Mouse (Mus musculus) adrenal gland, postnatal 10 days (tissue): ENCODE data around the gene Ptprcap. TPM values are rescaled to one million over a fixed set of nuclear protein-coding genes. Genes with fewer than 3 reads are reported as not detected.
"Not testable (repeated sequence)": the region's sequence is repeated elsewhere in the genome, so short reads cannot be mapped to it uniquely, and the experiment has no call there.

Experiments used
- DNase-seq: peaks from one replicate; pipeline ENCODE4 v3.0.0; 2021; ENCODE audit warnings: mixed read lengths
- total RNA-seq, 2 experiments: library from RNA; stranded (reverse); gene quantifications; 2 replicates each; pipeline ENCODE4 v1.2.3; 2021

The Ptprcap gene
- total RNA-seq, 2 experiments from 2014 or later: 11.5 to 14.0 TPM

DNA sequence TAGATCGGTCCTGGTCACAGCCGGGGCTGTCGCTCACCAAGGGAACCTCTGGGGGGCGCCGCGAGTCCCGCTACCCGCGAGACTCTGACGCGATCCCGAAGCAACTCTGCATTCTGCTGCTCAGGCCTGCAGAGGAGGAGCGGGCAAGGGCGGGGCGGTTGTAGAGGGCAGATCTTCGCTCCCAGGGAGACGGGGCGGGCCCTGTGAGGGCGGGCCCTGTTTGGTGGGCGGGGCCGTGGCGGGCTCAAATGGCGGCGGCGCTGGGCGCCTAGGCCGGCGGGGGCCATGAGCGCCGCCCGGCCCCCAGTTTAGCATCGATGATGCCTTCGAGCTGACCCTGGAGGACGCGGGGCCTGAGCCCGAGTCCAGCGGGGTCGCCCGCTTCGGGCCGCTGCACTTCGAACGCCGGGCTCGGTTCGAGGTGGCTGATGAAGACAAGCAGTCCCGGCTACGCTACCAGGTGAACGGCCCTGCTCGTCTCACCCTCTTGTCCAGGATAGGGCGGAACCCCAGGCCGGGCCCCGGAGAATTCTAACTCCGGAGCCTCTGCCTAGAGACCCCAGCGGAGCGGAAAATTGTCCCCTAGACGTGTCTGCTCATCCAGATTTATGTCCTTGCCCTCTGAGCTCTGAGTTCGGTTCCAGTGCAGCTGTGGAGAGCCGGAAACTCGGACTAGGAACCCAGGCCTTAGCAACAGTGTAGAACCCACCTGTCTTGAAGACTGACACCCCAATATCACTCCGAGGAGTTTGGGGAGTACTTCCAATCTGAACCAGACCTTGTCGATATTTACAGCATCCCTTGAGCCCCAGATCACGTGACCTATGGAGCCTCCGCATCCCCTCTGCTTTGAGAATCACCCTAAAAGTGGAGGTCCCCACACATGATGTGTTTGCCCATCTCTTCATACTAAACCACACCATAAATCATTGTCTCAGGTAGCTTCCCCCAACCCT, 27.4 kb upstream of the Ptprcap start, which contains the start of gene Aip:
Aip (minus strand) TSS at position 118 of the 956 bp plus-strand sequence.
- DNase-seq: peak; percentile 99

DNA sequence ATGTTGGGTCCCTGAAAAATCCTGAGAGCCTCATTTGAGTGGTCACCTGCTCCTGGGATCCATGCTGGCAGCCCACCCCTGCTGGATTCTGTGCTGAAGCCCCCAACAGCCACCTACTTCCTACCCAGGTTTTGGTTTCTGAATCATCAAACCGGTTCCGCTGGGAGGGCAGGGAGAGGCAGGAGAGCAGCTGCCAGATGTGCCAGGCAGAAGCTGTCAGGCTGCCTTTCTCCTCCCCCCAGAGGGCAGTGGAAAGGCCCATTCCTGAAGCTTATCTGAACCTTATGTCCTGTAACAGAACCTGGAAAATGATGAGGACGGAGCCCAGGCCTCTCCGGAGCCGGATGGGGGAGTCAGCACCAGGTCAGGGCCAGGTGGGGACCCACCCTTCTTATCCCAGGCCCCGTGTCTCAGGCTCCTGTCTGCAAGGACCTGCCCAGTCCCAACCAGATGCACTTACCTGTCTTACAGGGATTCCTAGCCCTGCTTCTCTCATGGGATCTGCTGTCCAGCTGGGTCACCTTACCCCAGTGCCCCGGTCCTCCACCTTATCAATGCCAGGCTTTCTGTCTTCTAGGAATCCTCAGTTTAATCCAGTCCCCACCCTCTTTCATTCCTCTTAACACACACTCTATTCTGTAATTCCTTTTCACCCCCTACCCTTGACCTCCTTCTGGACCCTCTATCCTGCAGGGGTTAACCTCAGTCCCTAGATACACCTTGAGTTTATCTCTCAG, 26.5 kb upstream of the Ptprcap start:
- DNase-seq: no peak

DNA sequence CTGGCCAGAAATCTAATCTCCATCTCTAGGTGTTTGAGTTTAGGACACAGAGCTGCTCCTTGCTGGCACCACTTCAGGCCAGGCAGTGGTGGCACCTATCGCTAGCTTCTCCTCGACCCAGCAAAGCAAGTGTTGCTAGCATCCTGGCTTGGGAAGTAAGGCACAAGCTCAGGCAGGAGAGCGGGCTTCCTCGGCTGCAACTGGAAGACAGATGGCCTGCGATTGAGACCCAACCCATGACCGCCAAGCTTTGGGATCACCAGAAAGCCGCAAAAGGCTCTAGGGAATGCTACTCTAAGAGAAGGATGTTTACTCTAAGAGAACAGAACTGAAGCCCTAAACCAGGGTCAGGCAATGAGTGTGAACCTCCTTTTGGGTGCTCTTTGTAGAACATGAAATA, 23.9 kb upstream of the Ptprcap start:
- no peak for DNase-seq

DNA sequence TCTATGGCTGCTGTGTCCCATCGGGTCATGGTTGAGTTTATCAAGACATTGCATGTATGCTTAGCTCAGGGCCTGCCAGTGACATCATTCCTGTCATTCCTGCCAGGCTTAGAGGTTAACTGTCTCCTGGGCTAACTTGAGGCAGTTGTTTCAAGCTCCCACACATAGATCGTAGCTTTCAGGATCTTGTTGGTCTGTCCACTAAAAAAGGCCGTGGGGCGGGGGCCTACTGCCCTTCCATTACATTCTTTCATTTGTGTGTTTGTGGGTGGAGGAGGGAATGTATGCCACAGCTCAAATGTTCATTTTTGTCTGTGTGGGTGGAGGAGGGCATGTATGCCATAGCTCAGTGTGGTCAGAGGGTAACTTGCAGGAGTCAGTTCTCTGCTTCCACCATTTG, 23.3 kb upstream of the Ptprcap start:
- no peak for DNase-seq

DNA sequence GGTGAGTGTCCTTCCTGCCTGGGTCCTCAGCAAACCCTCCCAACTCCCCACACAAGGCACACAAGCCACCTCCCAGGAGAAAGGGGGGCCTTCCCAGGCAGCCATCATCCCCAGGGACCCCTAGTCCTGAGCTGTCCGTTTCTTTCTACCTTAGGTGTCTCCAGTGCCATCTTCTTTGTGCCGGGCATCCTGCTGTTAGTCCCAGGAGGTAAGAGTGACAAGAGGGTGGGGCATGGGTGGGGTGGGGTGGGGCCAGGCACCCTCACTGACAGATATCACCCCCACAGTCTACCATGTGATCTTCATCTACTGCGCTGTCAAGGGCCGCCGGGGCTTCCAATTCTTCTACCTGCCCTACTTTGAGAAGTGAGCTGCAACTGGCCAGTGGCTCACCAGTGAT, 22.3 kb upstream of the Ptprcap start:
- DNase-seq: no peak

DNA sequence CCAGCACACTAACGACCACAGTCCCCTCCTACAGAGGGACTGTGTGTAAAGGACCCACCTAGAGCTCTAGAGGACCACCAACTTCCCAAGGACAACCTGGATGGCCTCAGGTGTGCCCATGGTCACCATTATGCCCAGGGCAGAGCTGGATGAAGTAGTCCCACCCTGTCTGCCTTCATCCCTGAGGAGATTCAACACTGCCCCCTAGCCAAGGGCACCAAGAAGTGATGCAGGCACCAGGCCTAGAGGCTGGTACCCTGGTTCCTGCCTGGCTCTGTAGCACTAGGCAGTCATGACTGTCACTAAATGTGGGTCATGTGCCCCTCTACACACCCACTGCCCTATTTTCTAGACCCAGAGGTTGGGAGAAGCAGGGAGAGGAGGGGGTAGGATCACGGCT, 21.6 kb upstream of the Ptprcap start:
- DNase-seq: no peak

DNA sequence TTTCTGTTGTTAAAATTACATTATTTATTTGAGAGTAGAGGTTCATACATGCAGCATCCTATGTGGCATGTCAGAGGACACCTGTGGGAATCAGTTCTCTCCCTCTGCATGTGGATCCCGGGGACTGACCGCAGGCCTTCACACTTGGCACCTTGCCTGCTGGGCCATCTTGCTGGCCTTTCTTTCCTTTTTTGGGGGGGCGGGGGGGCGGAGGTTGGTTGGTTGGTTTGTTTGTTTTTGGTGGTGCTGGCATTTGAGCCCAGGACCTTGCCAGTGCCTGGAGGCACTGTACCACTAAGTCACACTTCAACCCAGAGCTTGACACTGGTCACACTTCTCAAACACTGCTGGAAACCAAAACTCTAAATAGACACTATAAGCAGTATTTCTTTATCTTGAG, 19.1 kb upstream of the Ptprcap start:
- DNase-seq: no peak

DNA sequence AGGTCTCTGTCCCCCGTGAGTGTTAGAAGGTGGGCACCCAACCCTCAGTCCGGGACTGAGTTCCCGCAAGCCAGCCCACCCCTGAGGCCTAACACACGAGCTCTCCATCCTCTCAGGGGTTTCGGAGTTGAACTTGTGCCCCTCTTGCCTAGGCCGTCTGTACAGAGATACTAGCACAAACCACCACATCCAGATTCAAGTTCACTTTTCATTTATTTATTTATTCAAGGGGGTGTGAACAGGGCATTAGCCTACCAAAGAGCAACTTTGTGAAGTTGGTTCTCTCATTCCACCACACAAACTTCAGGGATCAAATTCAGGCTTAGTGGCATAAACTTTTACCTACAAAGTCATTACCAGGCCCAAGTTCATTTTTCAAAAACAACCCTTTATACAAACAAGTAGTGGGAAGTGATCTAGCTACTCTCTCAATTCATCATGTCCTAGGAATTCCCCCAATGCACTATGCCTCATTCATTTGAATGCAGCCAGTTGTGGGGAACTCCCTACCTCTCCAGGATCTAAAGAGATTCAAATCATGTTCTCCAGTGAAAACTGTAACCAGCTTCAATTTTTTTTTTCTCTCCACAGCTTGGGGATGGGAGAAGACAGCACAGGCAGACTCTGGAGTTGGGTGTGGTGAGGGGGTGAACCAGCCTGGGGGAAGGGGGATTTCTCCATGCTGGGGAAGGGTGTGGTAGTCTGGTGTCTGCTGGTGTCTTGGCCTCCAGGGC, 18.0 kb upstream of the Ptprcap start:
- DNase-seq: not testable (repeated sequence)

DNA sequence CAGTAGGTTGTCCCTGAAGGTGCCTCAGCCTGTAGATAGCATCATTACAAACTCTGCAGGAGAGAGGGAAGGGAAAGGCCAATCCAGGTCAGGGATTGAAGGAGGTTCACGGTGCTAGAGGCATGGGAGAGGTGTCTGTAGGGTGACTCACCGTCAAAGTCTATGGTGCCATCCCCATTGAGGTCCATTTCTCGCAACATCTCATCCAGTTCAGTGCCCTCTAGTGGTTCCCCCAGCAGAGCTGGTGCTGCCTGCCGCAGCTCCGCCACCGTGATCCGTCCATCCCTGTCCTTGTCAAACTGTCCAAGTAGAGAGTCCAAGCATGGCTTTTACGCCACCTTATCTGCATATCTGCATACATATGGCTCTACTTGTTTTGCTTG, 17.4 kb upstream of the Ptprcap start:
- not testable (repeated sequence) for DNase-seq

DNA sequence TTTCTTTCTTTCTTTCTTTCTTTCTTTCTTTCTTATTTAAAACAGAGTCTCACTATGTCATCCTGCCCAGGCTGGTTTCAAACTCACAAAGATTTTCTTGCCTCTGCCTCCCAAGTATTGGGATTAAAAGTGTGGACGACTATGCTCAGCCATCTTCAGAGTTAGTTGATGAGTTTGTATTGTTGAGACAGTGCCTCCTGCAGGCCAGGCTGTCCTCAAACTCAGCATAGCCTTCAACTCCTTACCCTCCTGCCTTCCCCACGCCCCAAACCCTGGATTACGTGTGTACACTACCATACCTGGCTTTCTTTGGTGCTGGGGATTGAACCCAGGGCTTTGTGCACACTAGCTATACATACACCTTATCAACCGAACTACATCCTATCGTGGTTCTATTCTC, 16.9 kb upstream of the Ptprcap start:
- DNase-seq: no peak

DNA sequence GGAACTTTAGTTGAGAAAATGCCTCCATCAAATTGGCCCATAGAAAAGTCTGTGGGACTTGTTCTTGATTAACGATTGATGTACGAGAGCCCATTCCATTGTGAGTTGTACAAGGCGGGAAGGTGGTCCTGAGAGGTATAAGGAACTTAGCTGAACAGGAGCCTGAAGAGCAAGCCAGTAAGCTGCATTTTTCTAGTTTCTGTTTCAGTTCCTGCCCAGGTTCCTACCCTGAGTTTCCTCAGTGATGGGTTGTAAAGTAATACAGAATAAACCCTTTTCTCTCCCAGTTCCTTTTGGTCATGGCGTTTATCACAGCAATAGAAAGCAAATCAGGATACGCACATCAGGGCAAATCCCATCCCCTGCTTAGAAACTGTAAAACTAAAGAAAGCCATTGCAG, 15.5 kb upstream of the Ptprcap start:
- no peak for DNase-seq

DNA sequence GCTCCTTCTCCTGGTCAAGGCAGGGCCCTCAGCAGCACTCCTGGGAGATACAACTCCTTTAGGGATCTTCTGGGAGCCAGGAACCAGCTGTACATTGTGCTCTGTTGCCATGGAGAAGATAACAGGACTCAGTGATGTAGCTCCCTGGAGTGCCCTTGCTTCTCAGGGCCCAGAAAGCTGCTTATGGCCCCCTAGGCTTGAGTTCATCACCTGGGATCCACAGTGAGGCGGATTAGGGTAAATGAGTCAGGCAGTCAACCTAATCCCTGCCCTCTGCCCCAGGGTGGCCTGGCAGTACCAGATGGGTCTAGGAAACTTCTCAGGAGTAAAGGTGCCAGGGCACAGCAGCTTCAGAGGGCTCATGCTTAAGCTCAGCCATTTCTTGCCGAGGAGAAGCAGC, 14.0 kb upstream of the Ptprcap start, which contains the start of gene Gpr152:
Gpr152 (plus strand) TSS at position 342 of the 400 bp plus-strand sequence.
- no peak for DNase-seq

DNA sequence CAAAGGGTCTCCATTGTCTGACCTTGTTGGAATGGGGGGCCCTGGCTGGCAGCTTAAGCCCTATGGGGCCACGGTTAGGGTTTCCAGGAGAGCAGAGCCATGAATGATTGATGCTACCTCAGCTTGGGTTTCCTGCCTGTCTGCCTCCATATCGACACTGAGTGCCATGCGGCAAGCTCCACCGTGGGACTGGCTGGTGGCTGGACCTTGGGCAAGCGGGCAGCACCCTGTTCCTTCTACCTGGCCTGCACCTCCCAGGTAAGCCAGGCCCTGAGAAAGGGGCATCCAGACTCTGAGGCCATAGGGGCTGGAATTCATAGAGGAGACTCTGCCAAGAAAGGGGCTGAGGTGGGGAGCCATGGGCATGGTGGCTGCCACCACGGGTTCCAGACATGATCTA, 13.3 kb upstream of the Ptprcap start:
- no peak for DNase-seq

DNA sequence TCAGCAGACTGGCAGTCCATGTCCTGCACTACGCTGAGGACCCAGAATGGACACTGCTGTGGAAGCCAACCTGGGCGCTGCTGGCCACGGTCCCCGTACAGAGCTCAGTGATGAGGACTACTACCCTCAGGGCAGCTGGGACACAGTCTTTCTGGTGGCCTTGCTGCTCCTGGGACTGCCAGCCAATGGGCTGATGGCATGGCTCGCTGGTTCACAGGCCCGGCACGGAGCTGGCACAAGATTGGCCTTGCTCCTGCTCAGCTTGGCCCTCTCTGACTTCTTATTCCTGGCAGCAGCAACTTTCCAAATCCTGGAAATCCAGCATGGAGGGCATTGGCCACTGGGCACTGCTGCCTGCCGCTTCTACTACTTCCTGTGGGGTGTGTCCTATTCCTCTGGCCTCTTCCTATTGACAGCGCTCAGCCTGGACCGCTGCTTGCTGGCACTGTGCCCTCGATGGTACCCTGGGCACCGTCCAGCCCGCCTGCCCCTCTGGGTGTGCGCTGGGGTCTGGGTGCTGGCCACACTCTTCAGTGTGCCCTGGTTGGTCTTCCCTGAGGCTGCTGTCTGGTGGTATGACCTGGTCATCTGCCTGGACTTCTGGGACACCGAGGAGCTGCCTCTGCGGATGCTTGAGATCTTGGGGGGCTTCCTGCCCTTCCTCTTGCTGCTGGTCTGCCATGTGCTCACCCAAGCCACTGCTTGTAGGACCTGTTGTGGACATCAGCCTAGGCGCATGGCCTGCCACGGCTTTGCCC, 10.8 kb upstream of the Ptprcap start:
- peak; percentile 59 for DNase-seq

DNA sequence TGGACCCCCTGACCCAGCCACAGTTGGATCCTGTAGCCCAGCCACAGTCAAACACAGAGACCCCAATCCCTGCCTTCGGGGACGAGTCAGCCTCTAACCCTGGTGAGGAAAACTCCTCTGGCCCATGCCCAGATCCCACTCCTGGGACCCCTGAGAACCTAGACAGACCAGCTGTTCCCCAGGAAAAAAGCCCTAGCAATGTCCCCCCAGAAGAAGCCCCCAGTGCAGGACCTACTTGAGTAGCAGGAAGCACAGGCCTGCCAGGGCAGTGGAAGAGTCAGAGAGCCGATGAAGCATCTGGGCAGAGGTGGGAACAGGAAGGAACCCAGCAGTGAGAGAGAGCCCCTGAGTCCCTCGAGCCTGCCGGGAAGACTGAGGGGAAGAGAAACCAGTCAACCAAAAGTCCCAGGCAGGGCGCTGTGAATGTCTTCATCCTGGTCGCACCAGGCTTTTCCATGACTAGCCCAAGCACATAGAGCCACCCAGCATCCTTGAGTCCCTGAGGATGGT, 9.6 kb upstream of the Ptprcap start, which contains the start of gene Cabp4:
Cabp4 (minus strand) TSS at position 275 of the 510 bp plus-strand sequence.
- no peak for DNase-seq

DNA sequence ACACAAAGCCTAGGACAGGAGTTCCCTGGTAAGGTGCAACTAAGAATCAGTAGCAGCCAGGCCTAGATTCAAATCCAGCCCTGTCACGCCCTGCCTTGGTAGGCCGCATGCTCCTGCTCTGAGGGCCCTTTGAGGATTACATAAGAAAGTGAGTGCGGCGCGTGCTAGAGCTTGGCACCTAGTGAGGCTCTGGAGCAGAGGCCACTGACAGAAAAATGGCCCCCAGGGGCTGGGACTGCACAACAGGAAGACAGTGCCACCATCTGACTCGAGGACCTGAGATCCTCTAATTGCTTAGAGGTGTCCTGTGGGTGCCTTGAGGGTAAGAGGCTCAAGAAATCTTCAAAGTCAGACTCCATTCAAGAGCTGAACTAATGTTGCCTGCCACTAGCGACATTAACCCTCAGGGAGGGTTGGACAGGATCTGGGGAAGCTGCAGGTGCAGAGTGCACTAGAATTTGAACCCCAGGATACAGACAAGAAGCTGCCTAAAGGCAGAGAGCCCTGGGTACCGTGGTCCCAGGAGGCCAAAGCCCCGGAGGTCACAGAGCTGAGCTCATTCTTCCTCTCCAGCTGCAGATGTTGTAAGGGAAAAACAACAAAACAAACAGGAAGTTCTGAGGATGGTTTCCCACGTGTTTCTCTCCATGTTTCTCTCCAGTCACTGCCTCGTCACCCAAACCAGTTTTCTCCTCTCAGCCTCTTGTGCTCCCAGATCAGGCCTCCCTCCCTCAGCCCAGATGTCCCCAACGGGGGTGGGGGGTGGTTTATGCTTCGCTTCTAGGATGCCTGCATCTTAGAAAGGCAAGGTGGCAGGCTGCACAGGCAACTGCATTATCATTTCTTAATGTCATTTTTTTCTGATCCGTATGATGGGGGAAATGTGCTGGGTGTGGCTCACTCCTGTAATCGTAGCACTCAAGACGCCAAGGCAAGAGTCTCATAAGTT, 8.6 kb upstream of the Ptprcap start:
- DNase-seq: peak; percentile 62

DNA sequence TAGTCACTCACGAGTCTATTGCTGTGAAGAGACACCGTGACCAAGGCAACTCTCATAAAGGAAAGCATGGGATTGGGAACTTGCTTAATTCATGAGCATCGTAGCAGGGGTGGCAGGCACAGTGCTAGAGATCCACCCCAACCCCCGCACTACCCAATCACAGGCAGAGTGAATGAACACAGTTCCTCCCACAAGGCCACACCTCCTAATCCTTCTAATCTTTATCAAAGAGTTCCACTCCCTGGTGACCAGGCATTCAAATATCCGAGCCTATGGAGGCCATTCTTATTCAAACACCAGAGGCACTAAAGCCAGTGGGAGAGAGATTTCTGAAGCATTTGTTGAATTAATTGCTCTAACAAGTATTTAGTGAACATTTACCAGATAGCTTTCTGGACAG, 7.5 kb upstream of the Ptprcap start:
- DNase-seq: no peak

DNA sequence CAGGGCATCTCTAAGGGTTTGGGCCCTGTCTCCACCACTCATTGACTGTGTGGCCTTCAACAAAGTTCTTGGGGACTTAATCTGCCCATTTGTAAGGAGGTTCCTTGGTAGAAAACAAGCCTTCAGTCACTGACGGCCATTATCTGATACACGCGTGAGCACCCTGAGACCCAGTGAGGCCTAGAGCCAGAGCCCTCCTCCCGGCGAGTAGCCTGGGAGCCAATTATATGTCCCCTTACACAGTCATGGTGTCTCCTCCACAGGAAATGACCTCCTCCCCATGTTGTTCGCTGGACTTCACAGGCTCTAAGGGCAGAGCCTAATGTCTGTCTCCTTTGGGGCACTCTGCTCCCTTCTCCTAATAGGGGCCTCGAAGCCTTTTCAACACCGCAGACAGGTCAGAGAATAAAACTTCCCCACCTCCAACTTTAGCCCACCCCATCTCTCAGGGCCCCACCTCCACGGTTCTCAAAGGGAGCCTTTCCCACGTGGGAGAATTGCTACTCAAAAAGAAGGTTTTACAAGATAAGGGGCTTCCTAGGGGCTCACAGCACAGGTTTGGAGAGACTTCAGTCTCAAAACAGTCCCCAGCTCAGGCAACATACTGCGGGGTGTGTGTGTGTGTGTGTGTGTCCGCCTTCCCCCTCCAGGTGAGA, 6.9 kb upstream of the Ptprcap start:
- no peak for DNase-seq

DNA sequence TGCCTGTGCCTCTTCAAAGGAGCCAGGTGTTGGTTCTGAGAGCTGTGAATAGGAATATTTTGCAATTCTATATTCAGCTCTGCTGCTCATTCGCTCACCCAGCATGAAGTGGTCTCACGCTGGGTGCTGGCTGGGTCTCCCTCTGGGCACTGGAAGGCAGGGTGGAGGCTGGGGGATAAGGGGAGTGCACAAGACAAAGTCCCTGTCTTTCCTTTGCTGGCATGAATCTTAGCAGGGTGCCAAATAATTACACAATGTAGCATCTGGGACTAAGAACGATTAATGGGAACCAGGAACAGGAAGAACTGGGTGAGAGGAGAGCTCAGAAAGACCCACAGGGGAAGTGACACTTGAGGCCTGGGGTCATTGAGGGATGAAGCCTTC, 6.4 kb upstream of the Ptprcap start:
- DNase-seq: no peak
